Mouse (Mus musculus) retina, adult 2 months (tissue): ENCODE results near the gene Lrba.

ENCODE experiments used
- DNase-seq: peaks from one replicate; pipeline ENCODE4 v3.0.0-alpha.2; 2012; ENCODE audit warnings: low read depth, low spot score

Gene Lrba

DNA sequence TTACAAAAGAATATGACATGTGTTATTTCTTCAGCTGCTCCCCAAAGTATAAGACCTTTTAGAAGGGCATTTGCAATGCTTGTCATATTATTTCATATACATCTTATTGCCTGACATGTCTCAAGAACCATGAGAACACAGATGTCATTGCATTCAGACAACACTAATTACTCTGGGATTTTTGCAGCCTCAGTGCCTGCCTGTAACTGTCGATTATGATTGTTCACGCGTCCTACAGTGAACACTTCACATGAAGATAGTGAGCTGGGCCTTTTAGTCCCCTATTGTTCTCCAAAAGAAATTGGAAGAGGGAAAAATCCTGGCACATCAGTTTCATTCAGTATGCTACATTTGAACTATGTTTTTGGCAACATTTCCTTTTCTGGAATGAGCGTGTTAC is 335.2 kb downstream of the Lrba start:
- DNase-seq, result no peak

- no peak for DNase-seq
These were observed 336.0 kb downstream of the Lrba start for GRCm38 (mm10) chr3:86560281-86561022.

- DNase-seq, result no peak
These were observed 336.5 kb downstream of the Lrba start for GRCm38 (mm10) chr3:86561023-86561344.

DNA sequence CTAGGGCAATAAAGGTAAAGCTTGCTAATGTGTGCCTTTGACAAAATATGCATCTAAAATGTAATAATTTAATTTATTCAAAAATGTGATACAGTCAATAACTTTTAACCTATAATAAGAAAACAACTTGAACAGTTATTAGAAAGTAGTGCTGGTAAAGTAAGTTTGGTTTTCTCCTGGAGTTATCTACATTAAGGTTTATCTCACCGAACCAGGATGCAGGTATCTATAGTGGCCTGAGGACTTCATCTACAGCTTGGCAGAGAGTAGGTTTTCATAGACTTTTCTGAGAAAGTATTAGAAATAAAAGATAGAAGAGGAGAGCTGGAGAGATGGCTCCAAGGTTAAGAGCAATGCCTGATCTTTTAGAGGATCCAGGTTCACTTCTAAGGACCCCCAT is 336.9 kb downstream of the Lrba start:
- no peak for DNase-seq

DNA sequence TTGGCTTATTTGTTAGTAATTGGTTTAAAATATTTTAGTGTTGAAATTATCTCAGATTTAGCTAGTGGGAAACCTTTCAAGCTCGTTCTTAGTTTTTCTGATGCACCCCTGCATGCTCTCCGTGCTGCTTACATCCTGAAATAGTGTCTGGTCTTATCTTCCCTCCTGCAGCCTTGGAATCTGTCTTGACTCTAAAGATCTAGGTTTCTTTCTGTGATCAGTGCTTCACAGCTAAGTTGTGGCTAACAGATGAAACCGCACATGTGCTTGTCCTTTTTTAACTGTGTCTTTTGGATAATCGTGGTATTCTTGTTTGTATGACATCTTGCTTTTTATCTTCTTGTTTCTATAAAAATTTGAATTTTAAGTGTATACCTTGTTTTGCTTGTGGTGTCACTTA is 342.8 kb downstream of the Lrba start:
- DNase-seq, result no peak

- DNase-seq, result no peak
These were observed 347.0 kb downstream of the Lrba start for GRCm38 (mm10) chr3:86571518-86571917.

DNA sequence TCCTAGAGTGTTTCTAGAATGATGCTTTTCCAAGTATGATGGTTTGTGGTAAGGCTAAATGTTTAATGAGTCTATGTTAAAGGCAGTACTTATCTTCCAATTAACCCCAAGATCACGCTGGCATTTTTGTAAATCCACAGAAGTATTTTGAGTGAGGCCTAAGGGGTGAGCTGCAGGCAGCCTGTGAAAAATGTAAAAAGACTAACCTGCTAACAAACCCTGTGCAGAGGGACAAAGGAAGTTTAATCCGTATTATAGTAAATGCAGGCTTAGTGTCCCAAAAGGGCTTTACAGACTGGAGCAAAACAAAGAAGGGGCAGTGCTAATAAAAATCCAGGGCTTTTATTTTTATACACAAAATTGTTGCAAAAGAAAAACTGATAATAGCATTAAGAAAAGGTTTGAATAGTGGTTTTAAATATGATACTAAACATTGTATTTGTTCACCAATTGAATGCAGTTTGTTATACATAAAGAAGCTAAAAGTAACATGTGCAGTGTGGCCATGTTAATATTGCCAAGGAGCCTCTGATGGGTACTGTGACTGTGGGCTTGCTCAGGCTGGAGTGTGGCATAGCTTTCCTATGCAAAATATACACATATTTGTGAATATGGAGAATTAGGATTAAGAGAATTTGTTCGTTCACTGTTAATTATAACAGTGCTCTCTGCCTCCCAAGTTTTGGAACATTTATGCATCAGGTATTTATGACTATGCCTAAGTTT is 348.2 kb downstream of the Lrba start:
- no peak for DNase-seq

DNA sequence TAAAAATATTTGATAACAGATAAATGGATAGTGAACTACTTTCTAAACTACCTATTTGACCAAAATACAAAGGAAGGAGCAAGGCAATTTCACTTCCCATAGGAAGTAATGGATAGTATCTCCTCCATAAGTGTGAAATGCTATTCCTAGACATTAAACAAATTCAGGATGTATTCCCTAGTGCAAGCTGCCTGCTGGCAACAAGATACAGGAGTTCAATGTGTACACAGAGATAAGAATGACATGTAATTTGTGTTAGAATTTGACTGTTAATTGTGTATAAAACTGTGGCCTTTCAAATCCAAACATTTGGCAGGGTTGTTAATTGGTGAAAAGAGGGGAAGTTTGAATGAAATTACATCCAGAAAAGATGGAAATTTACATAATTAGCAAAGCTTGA is 350.8 kb downstream of the Lrba start:
- no peak for DNase-seq

GRCm38 (mm10) chr3:86602284-86602683 is 377.8 kb downstream of the Lrba start:
- no peak for DNase-seq

DNA sequence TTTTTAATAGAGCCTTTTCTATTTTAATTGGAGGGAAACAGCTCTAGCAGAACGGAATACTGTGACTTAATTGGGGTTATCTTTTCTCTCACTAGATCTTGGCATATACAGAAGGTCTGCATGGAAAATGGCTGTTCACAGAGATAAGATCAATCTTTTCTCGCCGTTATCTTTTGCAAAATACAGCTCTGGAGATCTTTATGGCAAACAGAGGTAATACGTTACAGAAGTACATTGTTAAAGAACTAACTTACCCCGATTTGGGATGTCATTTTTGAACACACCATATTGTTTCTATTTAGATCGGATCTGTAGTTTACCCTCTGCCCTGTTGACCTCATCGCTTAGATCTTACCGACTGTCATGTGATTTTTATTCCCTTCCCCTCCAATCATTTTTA is 381.3 kb downstream of the Lrba start:
- no peak for DNase-seq

GRCm38 (mm10) chr3:86627008-86627743 is 402.7 kb downstream of the Lrba start:
- no peak for DNase-seq

GRCm38 (mm10) chr3:86629379-86629778 is 404.9 kb downstream of the Lrba start:
- DNase-seq, result no peak

DNA sequence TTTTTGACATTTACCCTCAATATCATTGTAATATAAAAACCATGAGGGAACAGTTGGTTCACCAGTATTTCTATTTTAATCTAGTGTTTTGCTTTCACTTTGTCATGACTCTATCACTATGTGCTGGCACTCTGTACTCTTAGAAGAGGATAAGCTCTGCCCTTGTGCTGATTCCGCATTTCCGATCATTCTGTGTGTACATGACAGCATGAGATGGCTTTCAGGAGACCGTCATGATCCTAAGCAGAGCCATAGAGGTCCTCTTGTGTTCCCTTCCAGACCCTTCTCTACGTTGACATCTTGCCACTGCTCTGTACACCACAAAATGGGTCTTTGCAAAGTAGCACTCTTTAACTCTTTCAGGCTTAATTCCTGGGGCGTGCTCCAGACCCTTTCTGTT is 411.0 kb downstream of the Lrba start:
- no peak for DNase-seq

DNA sequence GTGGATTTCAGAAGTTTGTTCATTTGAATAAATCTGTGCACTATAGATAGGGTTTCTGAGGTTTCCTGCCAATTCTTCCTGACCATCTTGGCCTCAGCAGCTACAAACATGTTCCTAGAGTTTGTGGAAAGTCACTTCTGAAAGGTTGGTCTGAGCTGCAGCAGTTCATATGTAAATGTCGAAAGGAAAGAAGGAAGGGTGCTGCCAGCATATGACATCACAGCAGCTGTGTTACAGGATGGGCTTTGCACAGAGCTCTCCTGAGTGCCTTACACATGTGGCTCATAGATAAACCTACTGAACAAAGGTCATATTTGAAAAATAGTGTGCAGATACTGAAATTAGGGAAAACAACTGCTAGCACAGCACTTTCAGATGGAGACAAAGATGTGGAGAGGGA is 411.5 kb downstream of the Lrba start:
- DNase-seq, result no peak

GRCm38 (mm10) chr3:86638552-86639348 is 414.3 kb downstream of the Lrba start:
- DNase-seq, result no peak

DNA sequence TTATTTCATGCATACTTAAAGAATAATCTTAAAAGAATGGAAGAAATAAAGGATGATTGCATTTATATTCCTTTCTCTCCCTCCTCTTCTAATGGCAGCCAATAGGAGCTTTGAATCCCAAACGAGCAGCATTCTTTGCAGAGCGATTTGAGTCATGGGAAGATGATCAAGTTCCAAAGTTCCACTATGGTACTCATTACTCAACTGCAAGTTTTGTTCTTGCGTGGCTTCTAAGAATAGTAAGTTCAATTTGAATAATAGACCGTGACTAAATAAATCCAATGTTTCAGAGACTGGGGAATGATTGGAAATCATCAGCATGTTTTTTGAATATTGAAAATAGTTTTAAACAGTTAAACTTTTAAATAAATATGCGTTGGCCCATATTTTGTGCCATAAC is 416.9 kb downstream of the Lrba start:
- no peak for DNase-seq

DNA sequence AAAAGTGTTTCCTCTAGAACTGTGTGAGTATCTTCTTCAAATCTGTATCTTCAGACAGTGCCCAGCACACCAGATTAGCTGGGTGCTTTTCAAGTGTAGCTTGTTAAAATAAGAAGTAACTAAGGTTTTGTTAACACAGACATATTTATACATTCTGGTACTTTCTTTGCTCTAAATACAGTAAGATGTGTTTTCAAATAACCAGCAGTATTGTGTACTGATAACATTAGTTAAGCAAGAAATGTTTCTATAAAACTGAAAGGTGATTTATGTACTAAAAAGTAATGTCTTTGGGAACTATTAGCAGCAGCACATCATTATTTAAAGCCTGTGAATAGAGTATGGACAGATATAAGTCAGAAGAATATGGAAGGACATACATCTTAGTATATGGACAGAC is 417.3 kb downstream of the Lrba start:
- no peak for DNase-seq

DNA sequence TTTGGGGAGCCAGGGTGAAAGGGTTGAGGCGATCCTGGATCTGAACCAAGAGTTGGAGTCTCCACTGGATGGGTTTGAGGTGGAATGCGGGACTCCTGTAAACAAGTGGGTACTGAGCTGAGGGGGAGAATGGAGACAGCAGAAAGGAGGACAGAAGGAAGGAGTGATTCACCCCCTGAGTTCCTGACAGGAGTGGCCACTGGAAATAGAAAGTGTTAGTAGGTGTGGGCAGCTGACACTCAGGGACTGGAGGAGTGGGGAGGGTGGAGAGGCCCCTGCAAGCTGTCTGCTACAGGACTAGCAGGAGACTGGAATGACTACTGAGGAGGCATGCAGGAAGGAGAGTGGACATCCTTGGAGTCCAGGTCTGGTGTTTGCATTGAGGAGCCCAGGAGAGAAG is 422.3 kb downstream of the Lrba start:
- DNase-seq, result no peak

DNA sequence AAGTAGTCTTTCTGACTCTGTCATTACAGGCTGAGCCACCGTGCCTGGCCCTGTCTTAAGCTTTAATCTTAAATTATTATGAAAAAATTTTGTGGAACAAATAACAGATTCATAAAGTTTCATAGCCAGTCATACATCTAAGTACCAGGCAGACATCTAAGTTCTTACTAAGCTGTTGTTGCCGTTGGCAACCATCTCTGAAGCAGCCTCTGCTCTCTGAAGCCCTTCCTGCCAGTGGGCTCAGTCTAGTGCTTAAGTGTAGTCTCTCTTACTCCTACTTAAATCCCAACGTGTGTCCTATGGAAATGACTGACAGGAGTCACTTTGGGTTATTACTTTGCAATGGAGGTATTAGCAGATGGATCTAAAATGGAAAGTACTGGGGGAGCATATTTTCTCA is 426.5 kb downstream of the Lrba start:
- no peak for DNase-seq

- no peak for DNase-seq
These were observed 434.8 kb downstream of the Lrba start for GRCm38 (mm10) chr3:86659326-86659725.

- no peak for DNase-seq
These were observed 439.9 kb downstream of the Lrba start for GRCm38 (mm10) chr3:86664399-86664798.

GRCm38 (mm10) chr3:86668146-86668545 is 443.7 kb downstream of the Lrba start:
- no peak for DNase-seq
